Mouse (Mus musculus) MEL (cell line): ENCODE measurements around the gene Tmem203. TPM values are rescaled to one million over a fixed set of nuclear protein-coding genes. Genes with fewer than 3 reads are reported as not detected.

Experiments used
- DNase-seq: peaks from one replicate; pipeline ENCODE4 v3.0.0; 2011; ENCODE audit warnings: low read depth, low spot score
- H3K27ac ChIP-seq: 2 replicates; pipeline ENCODE4 v1.5.1; 2012; ENCODE audit warnings: low read depth, mild to moderate bottlenecking, control low read depth, low read length, moderate library complexity; ENCODE audit not compliant: control insufficient read depth
- H3K27me3 ChIP-seq, 2 experiments: fragments of 150-350 bp in 1 of 2; sonication (generic) in 1 of 2; 2 replicates each; pipeline ENCODE4 v1.6.1; 2012; ENCODE audit warnings: low read length in 2 of 2, mild to moderate bottlenecking in 2 of 2, improper control_type of control experiment in 1 of 2, moderate library complexity in 1 of 2; ENCODE audit not compliant: insufficient read depth in 2 of 2, control insufficient read depth in 1 of 2
- H3K36me3 ChIP-seq, 2 experiments: 2 replicates each; pipeline ENCODE4 v1.6.1; 2012 to 2014; ENCODE audit warnings: low read length in 2 of 2, improper control_type of control experiment in 1 of 2, inconsistent platforms in 1 of 2, mild to moderate bottlenecking in 1 of 2; ENCODE audit not compliant: insufficient read depth in 2 of 2, control insufficient read depth in 1 of 2
- H3K4me1 ChIP-seq, 2 experiments: fragments of 150-350 bp in 1 of 2; sonication (generic) in 1 of 2; 2 replicates each; pipeline ENCODE4 v1.6.1; 2012; ENCODE audit warnings: low read length in 2 of 2, improper control_type of control experiment in 1 of 2, mild to moderate bottlenecking in 1 of 2; ENCODE audit not compliant: insufficient read depth in 2 of 2, control insufficient read depth in 1 of 2
- H3K4me3 ChIP-seq, 2 experiments: fragments of 150-350 bp in 1 of 2; sonication (generic) in 1 of 2; 2 replicates each; pipeline ENCODE4 v1.5.1; 2012; ENCODE audit warnings: low read depth in 2 of 2, low read length in 2 of 2, mild to moderate bottlenecking in 2 of 2, moderate library complexity in 2 of 2, control low read depth in 1 of 2, improper control_type of control experiment in 1 of 2; ENCODE audit not compliant: control insufficient read depth in 1 of 2, insufficient read depth in 1 of 2
- H3K79me2 ChIP-seq: 2 replicates; pipeline ENCODE4 v1.6.1; 2012; ENCODE audit warnings: mild to moderate bottlenecking, low read length, moderate library complexity; ENCODE audit not compliant: control insufficient read depth, poor library complexity, insufficient read depth
- H3K9ac ChIP-seq: 2 replicates; pipeline ENCODE4 v1.6.1; 2012; ENCODE audit warnings: low read depth, mild to moderate bottlenecking, control low read depth, low read length, moderate library complexity; ENCODE audit not compliant: control insufficient read depth, poor library complexity, severe bottlenecking
- H3K9me3 ChIP-seq: fragments of 150-350 bp; sonication (generic); replicated peaks from 2 replicates; pipeline ENCODE4 v1.6.1; 2012; ENCODE audit warnings: mild to moderate bottlenecking, low read length, improper control_type of control experiment, moderate library complexity; ENCODE audit not compliant: insufficient read depth
- BHLHE40 ChIP-seq: IDR thresholded peaks from 2 replicates; pipeline ENCODE4 v1.6.1; 2012; ENCODE audit warnings: low read depth, mild to moderate bottlenecking, inconsistent platforms, low read length, improper control_type of control experiment, borderline replicate concordance
- CHD2 ChIP-seq: IDR thresholded peaks from 2 replicates; pipeline ENCODE4 v1.6.1; 2011; ENCODE audit warnings: low read length, improper control_type of control experiment
- CTCF ChIP-seq, 3 experiments: IDR thresholded peaks in 2 of 3; conservative IDR thresholded peaks in 1 of 3; 2 replicates each; pipeline ENCODE4 v1.5.1; 2011 to 2012; ENCODE audit warnings: low read length in 3 of 3, low read depth in 2 of 3, mild to moderate bottlenecking in 2 of 3, improper control_type of control experiment in 1 of 3, inconsistent platforms in 1 of 3, mixed read lengths in 1 of 3, moderate library complexity in 1 of 3; ENCODE audit not compliant: control insufficient read depth in 1 of 3, insufficient read depth in 1 of 3, poor library complexity in 1 of 3, severe bottlenecking in 1 of 3
- EP300 ChIP-seq, 2 experiments: IDR thresholded peaks; 2 replicates each; pipeline ENCODE4 v1.6.1; 2011; ENCODE audit warnings: improper control_type of control experiment in 2 of 2, low read length in 2 of 2, low read depth in 1 of 2, mild to moderate bottlenecking in 1 of 2
- GABPA ChIP-seq: IDR thresholded peaks from 2 replicates; pipeline ENCODE4 v1.6.1; 2012; ENCODE audit warnings: low read depth, mild to moderate bottlenecking, inconsistent platforms, low read length, improper control_type of control experiment, moderate library complexity
- JUND ChIP-seq: IDR thresholded peaks from 2 replicates; pipeline ENCODE4 v1.6.1; 2011; ENCODE audit warnings: low read depth, mild to moderate bottlenecking, improper control_type of control experiment, low read length
- KAT2A ChIP-seq: conservative IDR thresholded peaks from 2 replicates; pipeline ENCODE4 v1.6.1; 2012; ENCODE audit warnings: low read depth, low read length, improper control_type of control experiment, inconsistent platforms
- MAX ChIP-seq: IDR thresholded peaks from 2 replicates; pipeline ENCODE4 v1.6.1; 2011; ENCODE audit warnings: low read length, improper control_type of control experiment
- MYC ChIP-seq: IDR thresholded peaks from 2 replicates; pipeline ENCODE4 v1.6.1; 2011; ENCODE audit warnings: low read depth, mild to moderate bottlenecking, low read length, improper control_type of control experiment, moderate library complexity
- NRF1 ChIP-seq: IDR thresholded peaks from 2 replicates; pipeline ENCODE4 v1.6.1; 2014; ENCODE audit warnings: low read depth, mild to moderate bottlenecking, inconsistent platforms, low read length, improper control_type of control experiment, moderate library complexity; ENCODE audit not compliant: poor library complexity, insufficient read depth, severe bottlenecking
- POLR2AphosphoS2 ChIP-seq: IDR thresholded peaks from 2 replicates; pipeline ENCODE4 v1.6.1; 2011; ENCODE audit warnings: low read length, improper control_type of control experiment
- POLR2AphosphoS5 ChIP-seq: IDR thresholded peaks from 2 replicates; pipeline ENCODE4 v1.6.1; 2012; ENCODE audit warnings: low read depth, borderline replicate concordance, mild to moderate bottlenecking, inconsistent platforms, low read length, moderate library complexity, mixed read lengths
- RAD21 ChIP-seq: IDR thresholded peaks from 2 replicates; pipeline ENCODE4 v1.6.1; 2011; ENCODE audit warnings: mild to moderate bottlenecking, low read depth, low read length, improper control_type of control experiment
- RCOR1 ChIP-seq: IDR thresholded peaks from 2 replicates; pipeline ENCODE4 v1.6.1; 2012; ENCODE audit warnings: low read depth, mild to moderate bottlenecking, inconsistent platforms, low read length, improper control_type of control experiment
- SIN3A ChIP-seq: IDR thresholded peaks from 2 replicates; pipeline ENCODE4 v1.6.1; 2012; ENCODE audit warnings: low read length, improper control_type of control experiment, inconsistent platforms
- SMC3 ChIP-seq: IDR thresholded peaks from 2 replicates; pipeline ENCODE4 v1.6.1; 2011; ENCODE audit warnings: low read depth, low read length, improper control_type of control experiment
- TCF12 ChIP-seq: IDR thresholded peaks from 2 replicates; pipeline ENCODE4 v1.6.1; 2014; ENCODE audit warnings: low read depth, mild to moderate bottlenecking, inconsistent platforms, low read length, improper control_type of control experiment, moderate library complexity
- USF1 ChIP-seq: IDR thresholded peaks from 2 replicates; pipeline ENCODE4 v1.6.1; 2014; ENCODE audit warnings: low read depth, mild to moderate bottlenecking, inconsistent platforms, low read length, improper control_type of control experiment, moderate library complexity
- USF2 ChIP-seq, 2 experiments: IDR thresholded peaks; 2 replicates each; pipeline ENCODE4 v1.6.1; 2011 to 2012; ENCODE audit warnings: improper control_type of control experiment in 2 of 2, low read length in 2 of 2, borderline replicate concordance in 1 of 2, inconsistent platforms in 1 of 2, low read depth in 1 of 2, mild to moderate bottlenecking in 1 of 2; ENCODE audit not compliant: insufficient read depth in 1 of 2
- ZC3H11A ChIP-seq: IDR thresholded peaks from 2 replicates; pipeline ENCODE4 v1.6.1; 2012; ENCODE audit warnings: low read depth, mild to moderate bottlenecking, inconsistent platforms, low read length, improper control_type of control experiment
- ZKSCAN1 ChIP-seq: IDR thresholded peaks from 2 replicates; pipeline ENCODE4 v1.6.1; 2012; ENCODE audit warnings: low read depth, mild to moderate bottlenecking, inconsistent platforms, low read length, improper control_type of control experiment, moderate library complexity
- ZMIZ1 ChIP-seq: IDR thresholded peaks from 2 replicates; pipeline ENCODE4 v1.6.1; 2012; ENCODE audit warnings: low read depth, mild to moderate bottlenecking, inconsistent platforms, low read length, improper control_type of control experiment, moderate library complexity
- polyA plus RNA-seq, 2 experiments: library from polyadenylated mRNA; stranded (reverse) in 1 of 2; unstranded in 1 of 2; fragments of >175 nt in 1 of 2; fragments of >200 nt in 1 of 2; gene quantifications; 2 replicates each; pipeline versions ENCODE4 v1.2.1 to v1.2.4; 2012; ENCODE audit warnings: low replicate concordance in 2 of 2, low read depth in 1 of 2; ENCODE audit not compliant: insufficient read length in 2 of 2, insufficient read depth in 1 of 2, missing spikeins in 1 of 2
- total RNA-seq: library from RNA; depleted of rRNA; stranded (reverse); fragments of 300-350 nt; gene quantifications from 2 replicates; pipeline ENCODE4 v1.2.3, GENCODE M21; 2012

The Tmem203 gene
- total and polyA plus RNA-seq, 3 experiments = 8.4 to 17.0 TPM; not detected in 1

GRCm38 (mm10) chr2:25226864-25227263 lies 28.4 kb upstream of the Tmem203 start:
- Histone ChIP-seq H3K27ac (no peak overlapping the region), H3K9ac (no peak overlapping the region), H3K79me2 (peaks cover 17% of the 10 kb centered on the region), H3K4me1 (peaks cover 6 to 18% of the 10 kb centered on the region in 2 experiments; a peak in 3 of 4 replicates), H3K9me3 (no peaks in the 10 kb centered on the region), H3K27me3 (no peaks in the 10 kb centered on the region), H3K36me3 (peaks cover 6 to 8% of the 10 kb centered on the region in 2 experiments), H3K4me3 (no peak overlapping the region)
- no peak for TF ChIP-seq BHLHE40
- TF ChIP-seq ZKSCAN1 = no peak
- no peak for TF ChIP-seq SIN3A
- TF ChIP-seq GABPA = no peak
- TF ChIP-seq EP300 (IDR thresholded peaks at IDR 0.05; ENCODE audit: low read depth in 1 of 2, low read length in 2 of 2) = no peak
- no peak for TF ChIP-seq JUND
- TF ChIP-seq SMC3 = no peak
- TF ChIP-seq MAX = no peak
- no peak for TF ChIP-seq POLR2AphosphoS5
- TF ChIP-seq USF2 (IDR thresholded peaks at IDR 0.05; ENCODE audit: borderline replicate concordance in 1 of 2, insufficient read depth in 1 of 2, low read depth in 1 of 2, low read length in 2 of 2) = no peak
- no peak for TF ChIP-seq CHD2
- TF ChIP-seq USF1 = no peak
- TF ChIP-seq TCF12 = no peak
- no peak for TF ChIP-seq KAT2A
- no peak for TF ChIP-seq NRF1
- no peak for DNase-seq

- Histone ChIP-seq H3K27ac (no peak overlapping the region), H3K4me1 (peaks cover 6 to 18% of the 10 kb centered on the region in 2 experiments; a peak in 3 of 4 replicates), H3K4me3 (no peak overlapping the region)
Observed at GRCm38 (mm10) chr2:25227406-25227805, 27.8 kb upstream of the Tmem203 start.

More at GRCm38 (mm10) chr2:25227406-25227805, 27.8 kb upstream of the Tmem203 start:
- Histone ChIP-seq H3K9ac (no peak overlapping the region), H3K27me3 (no peaks in the 10 kb centered on the region), H3K9me3 (no peaks in the 10 kb centered on the region), H3K36me3 (peaks cover 6 to 8% of the 10 kb centered on the region in 2 experiments), H3K79me2 (peaks cover 17% of the 10 kb centered on the region)
- TF ChIP-seq ZC3H11A (no peak), POLR2AphosphoS2 (no peak), ZMIZ1 (no peak), KAT2A (no peak), CTCF (IDR thresholded peaks at IDR 0.05 in 2 of 3, conservative IDR thresholded peaks at IDR 0.05 in 1 of 3; ENCODE audit: control insufficient read depth in 1 of 3, insufficient read depth in 1 of 3, low read depth in 2 of 3, low read length in 3 of 3, poor library complexity in 1 of 3, severe bottlenecking in 1 of 3) (no peak), RCOR1 (no peak), MYC (no peak), CHD2 (no peak), EP300 (IDR thresholded peaks at IDR 0.05; ENCODE audit: low read depth in 1 of 2, low read length in 2 of 2) (no peak), TCF12 (no peak), RAD21 (no peak), JUND (no peak)
- no peak for DNase-seq
